Mouse (Mus musculus) ES-Bruce4 (cell line): ENCODE measurements at regions not wholly inside any gene's neighbourhood (a gene's known extent, or its start where the extent isn't known, plus 50 kb on each side); places are given as distances from the start of the nearest gene placed in this dataset.

Source experiments
- CTCF ChIP-seq: IDR thresholded peaks from one replicate; pipeline ENCODE4 v1.8.1; 2011; ENCODE audit warnings: low read depth, low read length
- EP300 ChIP-seq: IDR thresholded peaks from 2 replicates; pipeline ENCODE4 v1.6.1; 2011; ENCODE audit warnings: low read depth, low read length; ENCODE audit not compliant: insufficient read depth
- POLR2A ChIP-seq: IDR thresholded peaks from one replicate; pipeline ENCODE4 v1.8.1; 2011; ENCODE audit warnings: low read length; ENCODE audit not compliant: insufficient read depth

DNA sequence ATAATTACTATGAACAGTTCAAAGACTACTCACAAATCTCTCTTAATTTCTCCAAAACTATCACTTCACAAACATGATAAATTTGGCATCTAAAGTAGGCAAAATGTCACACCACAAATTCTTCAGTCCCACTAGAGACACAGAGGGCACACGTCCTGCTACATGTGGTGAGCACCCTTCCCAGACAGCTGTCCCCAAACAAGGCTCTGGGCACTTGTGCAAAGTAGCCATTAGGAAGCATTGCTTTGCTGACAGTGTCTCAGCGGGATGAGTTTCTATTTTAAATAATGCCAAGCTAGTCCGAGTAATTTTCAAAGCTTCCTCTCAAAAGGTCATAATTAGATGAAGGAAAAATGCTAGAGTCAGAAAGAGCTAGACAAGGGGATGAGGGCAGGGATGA is 169.1 kb upstream of the Fn1 start:
- TF ChIP-seq POLR2A (no peak), CTCF (no peak), EP300 (no peak)
